Mouse (Mus musculus): ENCODE results near the gene Cops9.

GRCm38 (mm10) chr1:92678757-92679156 is 37.0 kb upstream of the Cops9 start:
- no peak for TF ChIP-seq CTCF (IDR thresholded peaks at IDR 0.05; ENCODE audit: insufficient read depth, low read length)
- no peak for TF ChIP-seq POLR2A (IDR thresholded peaks at IDR 0.05; ENCODE audit: borderline replicate concordance, extremely low read depth, low read depth, low read length)

Measured in lung, adult 2 months (tissue).